Mouse (Mus musculus): ENCODE measurements at regions not wholly inside any gene's neighbourhood (a gene's known extent, or its start where the extent isn't known, plus 50 kb on each side); places are given as distances from the start of the nearest gene placed in this dataset.
A peak's percentile ranks its signal among the peaks of the same experiment; 100 is the strongest.
"Not testable (repeated sequence)": the region's sequence is repeated elsewhere in the genome, so short reads cannot be mapped to it uniquely, and the experiment has no call there.

- no peak overlapping the region for H3K4me2 ChIP-seq (replicated peaks; ENCODE audit: low read depth, low read length)
- H3K27me3 ChIP-seq (ENCODE audit: control insufficient read depth, insufficient read depth, low read length), result no peaks in the 10 kb centered on the region
- no peaks in the 10 kb centered on the region for H3K4me1 ChIP-seq (ENCODE audit: control insufficient read depth, insufficient read depth, low read length)
- no peak for ATAC-seq (ENCODE audit: low FRiP score, low TSS enrichment)
- H3K9ac ChIP-seq (ENCODE audit: low read depth, low read length), result no peak overlapping the region
- 56% methylated on average over 6 of the region's 6 CpGs for WGBS
- H3K27ac ChIP-seq (ENCODE audit: low read depth, low read length), result no peak overlapping the region
- no peaks in the 10 kb centered on the region for H3K9me3 ChIP-seq (ENCODE audit: control insufficient read depth, low read length)
- H3K36me3 ChIP-seq (ENCODE audit: control insufficient read depth, insufficient read depth, low read length), result no peaks in the 10 kb centered on the region
- no peak overlapping the region for H3K4me3 ChIP-seq (ENCODE audit: low read length)
These were observed 57.9 kb downstream of the Llph start for GRCm38 (mm10) chr10:120284785-120285184.

GRCm38 (mm10) chr10:120291912-120292311, 65.0 kb downstream of the Llph start:
- 93% methylated on average over 3 of the region's 3 CpGs for WGBS
- H3K4me3 ChIP-seq (ENCODE audit: low read length), result no peak overlapping the region
- H3K27ac ChIP-seq (ENCODE audit: low read depth, low read length), result no peak overlapping the region
- H3K27me3 ChIP-seq (ENCODE audit: control insufficient read depth, insufficient read depth, low read length), result no peaks in the 10 kb centered on the region
- H3K4me2 ChIP-seq (replicated peaks; ENCODE audit: low read depth, low read length), result no peak overlapping the region
- ATAC-seq (ENCODE audit: low FRiP score, low TSS enrichment), result no peak
- H3K9me3 ChIP-seq (ENCODE audit: control insufficient read depth, low read length), result no peaks in the 10 kb centered on the region
- H3K9ac ChIP-seq (ENCODE audit: low read depth, low read length), result no peak overlapping the region
- H3K4me1 ChIP-seq (ENCODE audit: control insufficient read depth, insufficient read depth, low read length), result no peaks in the 10 kb centered on the region
- no peaks in the 10 kb centered on the region for H3K36me3 ChIP-seq (ENCODE audit: control insufficient read depth, insufficient read depth, low read length)

- not testable (repeated sequence) for H3K9ac ChIP-seq (ENCODE audit: low read depth, low read length); ATAC-seq (ENCODE audit: low FRiP score, low TSS enrichment); H3K9me3 ChIP-seq (ENCODE audit: control insufficient read depth, low read length); H3K4me1 ChIP-seq (ENCODE audit: control insufficient read depth, insufficient read depth, low read length); H3K36me3 ChIP-seq (ENCODE audit: control insufficient read depth, insufficient read depth, low read length); H3K27me3 ChIP-seq (ENCODE audit: control insufficient read depth, insufficient read depth, low read length); H3K4me2 ChIP-seq (replicated peaks; ENCODE audit: low read depth, low read length); H3K27ac ChIP-seq (ENCODE audit: low read depth, low read length); H3K4me3 ChIP-seq (ENCODE audit: low read length)
- 94% methylated on average over 13 of the region's 13 CpGs for WGBS
These were observed 66.5 kb downstream of the Llph start for GRCm38 (mm10) chr10:120293381-120293780.

- no peak overlapping the region for H3K4me3 ChIP-seq (ENCODE audit: low read length)
- ATAC-seq (ENCODE audit: low FRiP score, low TSS enrichment), result no peak
- 37% methylated on average over 9 of the region's 9 CpGs for WGBS
- H3K27ac ChIP-seq (ENCODE audit: low read depth, low read length), result no peak overlapping the region
- H3K9me3 ChIP-seq (ENCODE audit: control insufficient read depth, low read length), result no peaks in the 10 kb centered on the region
- H3K27me3 ChIP-seq (ENCODE audit: control insufficient read depth, insufficient read depth, low read length), result no peaks in the 10 kb centered on the region
- no peaks in the 10 kb centered on the region for H3K4me1 ChIP-seq (ENCODE audit: control insufficient read depth, insufficient read depth, low read length)
- no peaks in the 10 kb centered on the region for H3K36me3 ChIP-seq (ENCODE audit: control insufficient read depth, insufficient read depth, low read length)
- no peak overlapping the region for H3K9ac ChIP-seq (ENCODE audit: low read depth, low read length)
- no peak overlapping the region for H3K4me2 ChIP-seq (replicated peaks; ENCODE audit: low read depth, low read length)
These were observed 67.6 kb downstream of the Llph start for GRCm38 (mm10) chr10:120294487-120294886.

GRCm38 (mm10) chr10:120297311-120297710, 70.4 kb downstream of the Llph start:
- no peak for ATAC-seq (ENCODE audit: low FRiP score, low TSS enrichment)
- no peak overlapping the region for H3K4me3 ChIP-seq (ENCODE audit: low read length)

GRCm38 (mm10) chr10:120298293-120298927, 71.5 kb downstream of the Llph start:
- H3K9me3 ChIP-seq (ENCODE audit: control insufficient read depth, low read length), result no peaks in the 10 kb centered on the region
- H3K4me3 ChIP-seq (ENCODE audit: low read length), result no peak overlapping the region
- no peak overlapping the region for H3K9ac ChIP-seq (ENCODE audit: low read depth, low read length)
- H3K4me1 ChIP-seq (ENCODE audit: control insufficient read depth, insufficient read depth, low read length), result no peaks in the 10 kb centered on the region
- ATAC-seq (ENCODE audit: low FRiP score, low TSS enrichment), result 0 out of 2 replicates have a peak, but pooled peaks have one; percentile 32
- H3K27me3 ChIP-seq (ENCODE audit: control insufficient read depth, insufficient read depth, low read length), result no peaks in the 10 kb centered on the region
- 67% methylated on average over 14 of the region's 14 CpGs for WGBS
- no peaks in the 10 kb centered on the region for H3K36me3 ChIP-seq (ENCODE audit: control insufficient read depth, insufficient read depth, low read length)
- H3K4me2 ChIP-seq (replicated peaks; ENCODE audit: low read depth, low read length), result no peak overlapping the region
- H3K27ac ChIP-seq (ENCODE audit: low read depth, low read length), result no peak overlapping the region

More at GRCm38 (mm10) chr10:120297311-120297710, 70.4 kb downstream of the Llph start:
- Histone ChIP-seq H3K9me3 (ENCODE audit: control insufficient read depth, low read length) (no peaks in the 10 kb centered on the region), H3K4me2 (replicated peaks; ENCODE audit: low read depth, low read length) (no peak overlapping the region), H3K27ac (ENCODE audit: low read depth, low read length) (no peak overlapping the region), H3K36me3 (ENCODE audit: control insufficient read depth, insufficient read depth, low read length) (no peaks in the 10 kb centered on the region), H3K9ac (ENCODE audit: low read depth, low read length) (no peak overlapping the region), H3K27me3 (ENCODE audit: control insufficient read depth, insufficient read depth, low read length) (no peaks in the 10 kb centered on the region), H3K4me1 (ENCODE audit: control insufficient read depth, insufficient read depth, low read length) (no peaks in the 10 kb centered on the region)

- Histone ChIP-seq H3K4me2 (replicated peaks; ENCODE audit: low read depth, low read length) (no peak overlapping the region), H3K4me1 (ENCODE audit: control insufficient read depth, insufficient read depth, low read length) (no peaks in the 10 kb centered on the region), H3K27ac (ENCODE audit: low read depth, low read length) (no peak overlapping the region), H3K4me3 (ENCODE audit: low read length) (no peak overlapping the region), H3K9me3 (ENCODE audit: control insufficient read depth, low read length) (no peaks in the 10 kb centered on the region), H3K9ac (ENCODE audit: low read depth, low read length) (no peak overlapping the region), H3K27me3 (ENCODE audit: control insufficient read depth, insufficient read depth, low read length) (no peaks in the 10 kb centered on the region), H3K36me3 (ENCODE audit: control insufficient read depth, insufficient read depth, low read length) (no peaks in the 10 kb centered on the region)
- WGBS, result 42% methylated on average over 5 of the region's 5 CpGs
- no peak for ATAC-seq (ENCODE audit: low FRiP score, low TSS enrichment)
These were observed 79.1 kb downstream of the Llph start for GRCm38 (mm10) chr10:120306010-120306409.

- H3K4me2 ChIP-seq (replicated peaks; ENCODE audit: low read depth, low read length), result no peak overlapping the region
- H3K27ac ChIP-seq (ENCODE audit: low read depth, low read length), result no peak overlapping the region
- 46% methylated on average over 5 of the region's 5 CpGs for WGBS
- no peaks in the 10 kb centered on the region for H3K27me3 ChIP-seq (ENCODE audit: control insufficient read depth, insufficient read depth, low read length)
- H3K4me3 ChIP-seq (ENCODE audit: low read length), result no peak overlapping the region
- H3K9me3 ChIP-seq (ENCODE audit: control insufficient read depth, low read length), result no peaks in the 10 kb centered on the region
- H3K36me3 ChIP-seq (ENCODE audit: control insufficient read depth, insufficient read depth, low read length), result no peaks in the 10 kb centered on the region
- H3K4me1 ChIP-seq (ENCODE audit: control insufficient read depth, insufficient read depth, low read length), result no peaks in the 10 kb centered on the region
- ATAC-seq (ENCODE audit: low FRiP score, low TSS enrichment), result no peak
- no peak overlapping the region for H3K9ac ChIP-seq (ENCODE audit: low read depth, low read length)
These were observed 81.8 kb downstream of the Llph start for GRCm38 (mm10) chr10:120308681-120309080.

Measured in kidney, embryonic 14.5 days (tissue).